Mouse (Mus musculus): ENCODE data around the gene Spsb4. TPM values are rescaled to one million over a fixed set of nuclear protein-coding genes. Genes with fewer than 3 reads are reported as not detected.
"Not testable (repeated sequence)": the region's sequence is repeated elsewhere in the genome, so short reads cannot be mapped to it uniquely, and the experiment has no call there.

Spsb4 gene
- polyA plus RNA-seq, 3 experiments from 2014 or later = 0.16 TPM; not detected in 2

GRCm38 (mm10) chr9:96948546-96948945 is 70.1 kb downstream of the Spsb4 start:
- no peak for ATAC-seq

DNA sequence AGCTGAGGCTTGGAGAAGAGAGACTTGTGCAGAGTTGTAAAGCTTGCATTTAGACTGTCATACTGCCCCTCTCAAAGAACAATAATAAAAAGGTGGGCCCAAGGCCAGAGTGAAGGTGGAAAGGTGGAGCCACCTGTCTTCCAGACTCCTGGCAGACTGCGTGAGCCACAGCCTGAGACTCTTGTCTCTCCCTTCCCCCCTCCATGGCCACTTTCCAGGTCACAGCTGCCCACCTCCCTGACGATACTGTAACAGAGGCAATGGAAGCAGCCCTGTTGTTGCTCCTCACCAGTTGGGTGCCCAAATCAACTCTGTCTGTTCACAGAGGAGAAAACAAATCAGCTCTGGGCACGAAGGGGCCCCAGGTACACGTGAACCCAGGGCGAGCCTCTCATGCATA is 71.5 kb downstream of the Spsb4 start:
- no peak for ATAC-seq

DNA sequence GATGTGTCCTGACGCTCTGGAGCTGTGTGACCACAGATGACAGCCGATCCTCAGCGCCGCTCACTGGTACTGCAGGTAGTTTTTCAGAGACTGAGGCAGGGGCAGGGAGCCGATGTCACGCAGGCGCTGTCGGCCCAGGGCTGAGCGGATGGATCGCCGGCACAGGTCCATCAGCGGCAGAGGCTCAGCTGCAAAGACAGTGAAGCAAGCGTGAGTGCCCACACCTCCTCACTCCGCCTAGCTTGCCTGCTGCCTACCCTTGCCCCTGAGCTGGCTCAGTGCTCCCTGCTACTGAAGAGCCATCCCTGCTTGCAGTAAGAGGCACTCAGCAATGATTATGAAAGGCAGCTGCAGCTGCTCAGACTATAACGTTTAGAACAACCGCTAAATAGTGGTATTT is 74.1 kb downstream of the Spsb4 start:
- ATAC-seq = no peak

DNA sequence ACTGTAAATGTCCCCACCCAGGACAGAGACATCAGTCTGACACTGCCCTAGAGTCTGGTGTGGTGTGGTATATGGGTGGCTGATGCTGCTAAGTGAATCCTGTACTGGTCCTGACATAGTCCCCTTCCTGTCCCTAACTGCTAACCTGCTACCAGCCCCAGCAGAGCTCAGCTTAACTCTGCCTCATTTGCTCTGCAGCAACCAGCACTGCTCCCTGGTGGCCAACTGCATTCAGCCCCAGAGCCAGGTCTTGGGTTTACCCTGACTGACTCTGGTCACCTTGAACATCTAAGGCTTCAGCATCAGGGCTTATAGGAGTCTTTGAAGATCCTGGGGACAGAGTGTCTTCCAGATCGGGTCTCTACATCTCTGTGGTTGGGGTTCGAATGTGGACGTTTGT is 75.7 kb downstream of the Spsb4 start:
- peak; percentile 87 for ATAC-seq

DNA sequence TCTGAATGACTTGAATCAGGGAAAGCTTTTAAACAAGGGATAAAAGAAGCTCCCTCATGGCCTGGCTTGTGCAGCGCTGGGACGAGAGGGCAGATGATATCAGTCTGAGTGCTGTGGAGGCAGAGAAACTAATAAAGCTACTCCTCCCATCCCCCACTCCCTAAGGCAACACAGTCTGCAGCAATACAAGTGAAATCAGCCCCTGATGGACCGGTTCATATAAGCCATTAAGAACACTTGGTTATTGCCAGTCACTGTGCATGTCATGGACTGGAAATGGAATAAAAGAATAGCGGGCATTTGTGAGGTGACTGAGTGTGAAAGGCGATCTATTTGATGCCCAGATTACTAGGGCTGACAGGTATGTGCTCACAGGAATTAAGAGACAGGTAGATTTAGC is 79.8 kb downstream of the Spsb4 start:
- ATAC-seq = no peak

DNA sequence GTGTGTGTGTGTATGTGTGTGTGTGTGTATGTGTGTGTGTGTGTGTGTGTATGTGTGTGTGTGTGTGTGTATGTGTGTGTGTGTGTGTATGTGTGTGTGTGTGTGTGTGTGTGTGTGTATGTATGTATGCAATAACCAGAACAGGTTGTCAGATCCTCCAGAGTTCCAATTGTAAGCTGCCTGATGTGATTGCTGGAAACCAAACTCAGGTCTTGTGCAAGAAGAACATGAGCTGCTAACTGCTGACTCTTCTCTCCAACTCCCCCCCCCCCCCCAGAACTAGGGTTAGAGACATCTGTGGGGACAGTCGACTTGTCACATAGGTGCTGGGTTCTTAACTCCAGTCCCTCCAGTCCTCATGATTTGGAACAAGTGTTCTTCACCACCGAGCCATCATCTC is 82.2 kb downstream of the Spsb4 start:
- ATAC-seq = not testable (repeated sequence)

GRCm38 (mm10) chr9:96935556-96936300 is 82.9 kb downstream of the Spsb4 start:
- ATAC-seq = peak; percentile 95

- no peak for ATAC-seq
These were observed 83.8 kb downstream of the Spsb4 start for GRCm38 (mm10) chr9:96934816-96935215.

GRCm38 (mm10) chr9:96932751-96933150 is 85.9 kb downstream of the Spsb4 start:
- no peak for ATAC-seq

DNA sequence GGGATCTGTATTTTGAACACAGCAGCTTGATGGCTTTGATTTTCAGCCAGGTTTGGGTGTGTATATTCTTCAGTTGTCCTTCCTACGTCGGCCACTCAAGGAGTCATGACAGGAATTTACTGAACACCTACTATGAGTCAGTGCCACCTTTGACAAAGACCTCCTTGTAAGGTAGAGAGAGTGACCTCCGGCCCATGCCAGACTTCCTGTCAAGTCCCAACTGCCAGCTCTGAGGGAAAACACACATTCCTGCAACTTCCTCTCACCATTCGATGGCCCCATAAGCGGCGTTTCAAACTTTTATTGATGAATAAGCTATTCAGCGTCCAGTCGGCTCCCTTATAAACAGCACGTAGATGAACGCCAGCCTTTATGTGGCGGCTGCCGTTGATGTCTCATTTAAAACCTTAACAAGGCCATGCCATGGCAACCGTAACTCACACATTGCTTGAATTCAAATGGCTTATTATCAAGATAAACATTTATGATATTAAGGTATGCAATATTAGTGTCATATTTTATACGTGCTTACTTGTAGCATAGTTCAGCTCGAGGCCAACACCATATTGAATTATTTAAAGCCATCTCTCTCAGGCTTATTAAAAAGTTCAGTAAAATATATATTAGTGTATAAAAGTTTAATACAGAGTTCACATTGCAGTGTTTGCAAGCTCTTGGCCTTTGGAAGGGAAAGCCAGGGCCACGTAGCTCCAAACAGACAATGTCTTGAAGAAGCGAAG is 94.9 kb downstream of the Spsb4 start:
- no peak for ATAC-seq

- ATAC-seq = no peak
These were observed 95.5 kb downstream of the Spsb4 start for GRCm38 (mm10) chr9:96923119-96923518.

DNA sequence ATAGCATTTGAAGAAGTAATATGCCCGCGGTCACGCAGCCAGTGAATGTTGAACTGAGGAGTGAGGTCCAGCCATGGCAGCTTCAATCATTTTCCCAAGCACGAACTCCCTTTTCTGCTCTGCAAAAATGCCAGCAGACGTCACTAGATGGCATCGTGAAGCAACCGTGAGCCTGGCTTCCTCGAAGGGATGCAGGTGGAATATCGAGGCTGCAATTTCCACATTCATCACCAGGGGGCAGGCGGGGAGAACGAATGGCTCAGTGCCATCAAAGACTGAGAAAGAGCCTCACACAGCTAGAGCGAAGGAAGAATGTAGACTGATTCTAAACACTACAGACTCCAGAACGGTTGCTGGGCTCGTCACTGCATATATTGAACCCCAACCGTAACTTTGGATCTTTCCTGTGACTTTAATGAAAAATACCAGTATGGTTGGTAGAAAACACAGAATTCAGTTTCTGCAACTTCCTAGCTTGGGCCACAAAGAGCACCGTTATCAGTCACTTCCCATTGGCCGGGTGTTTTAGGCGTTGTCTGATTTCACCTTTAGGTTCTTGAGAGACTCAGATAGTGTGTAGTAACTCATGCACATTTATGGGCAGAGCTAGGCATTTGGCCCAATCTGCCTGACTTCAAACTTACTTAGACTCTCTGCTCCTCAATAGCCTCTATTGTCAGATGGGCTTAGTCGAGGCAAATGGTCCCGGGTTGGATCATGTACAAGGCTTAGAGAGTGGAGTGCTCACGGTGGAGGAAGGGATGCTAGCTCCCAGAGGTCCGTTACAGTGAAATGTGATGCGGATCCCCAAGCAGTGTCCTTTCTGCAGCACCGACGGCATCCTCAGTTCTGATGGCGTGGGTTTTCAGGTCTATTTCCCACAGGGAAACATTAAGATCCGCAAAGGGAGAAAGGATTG is 101.8 kb downstream of the Spsb4 start:
- ATAC-seq = peak; percentile 98

DNA sequence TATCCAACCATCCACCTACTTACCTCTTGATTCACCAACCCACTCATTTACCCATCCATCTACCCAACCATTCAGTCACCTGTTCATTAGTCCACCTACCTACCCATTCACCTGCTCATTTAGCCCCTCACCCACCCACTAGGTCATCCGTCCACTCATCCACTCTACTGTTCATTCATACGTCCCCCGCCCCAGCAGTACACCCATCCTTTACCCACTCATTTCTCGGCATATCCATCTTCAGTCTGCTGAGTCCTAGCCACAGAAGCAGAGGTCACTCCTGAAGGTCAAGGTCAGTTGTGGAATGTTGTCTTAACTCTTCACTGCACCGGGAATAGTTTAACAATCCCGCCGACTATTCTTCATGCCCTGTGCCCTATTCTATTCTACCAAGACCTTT is 102.6 kb downstream of the Spsb4 start:
- no peak for ATAC-seq

DNA sequence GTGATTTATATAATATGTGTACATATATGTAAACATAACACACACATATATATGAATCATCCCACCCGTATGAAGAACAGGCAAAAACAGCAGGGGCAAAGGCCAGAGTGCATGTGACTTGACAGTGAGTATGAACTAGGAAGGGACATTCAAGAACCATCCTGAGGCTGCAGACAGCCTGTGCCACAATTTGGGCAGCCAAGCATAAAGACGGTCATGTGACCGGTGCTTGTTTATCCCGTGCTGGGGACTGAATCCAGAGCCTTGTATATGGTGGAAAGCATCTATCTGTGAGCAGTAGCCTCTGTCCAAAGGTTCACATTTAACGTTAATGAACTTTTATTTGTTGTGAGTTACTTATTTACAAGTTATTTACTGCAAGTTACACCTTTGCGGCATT is 103.8 kb downstream of the Spsb4 start:
- no peak for ATAC-seq

DNA sequence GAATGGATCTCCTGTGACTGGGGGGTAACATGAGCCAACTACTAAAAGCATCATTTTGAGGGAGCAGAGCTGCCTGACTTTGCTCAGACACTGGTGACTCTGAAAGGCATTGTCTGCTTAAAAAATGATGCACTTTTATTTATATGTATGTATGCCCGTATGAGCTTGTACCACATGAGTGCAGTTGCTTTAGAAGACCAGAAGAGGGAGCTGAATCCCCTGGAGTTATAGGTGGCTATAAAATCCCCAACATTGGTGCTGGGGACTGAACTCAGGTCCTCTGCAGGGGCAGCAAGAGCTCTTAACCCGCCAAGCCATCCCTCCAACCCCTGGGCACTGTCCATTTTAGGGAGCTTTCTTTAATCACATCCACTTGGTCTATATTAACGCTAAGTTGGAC is 104.6 kb downstream of the Spsb4 start:
- no peak for ATAC-seq

DNA sequence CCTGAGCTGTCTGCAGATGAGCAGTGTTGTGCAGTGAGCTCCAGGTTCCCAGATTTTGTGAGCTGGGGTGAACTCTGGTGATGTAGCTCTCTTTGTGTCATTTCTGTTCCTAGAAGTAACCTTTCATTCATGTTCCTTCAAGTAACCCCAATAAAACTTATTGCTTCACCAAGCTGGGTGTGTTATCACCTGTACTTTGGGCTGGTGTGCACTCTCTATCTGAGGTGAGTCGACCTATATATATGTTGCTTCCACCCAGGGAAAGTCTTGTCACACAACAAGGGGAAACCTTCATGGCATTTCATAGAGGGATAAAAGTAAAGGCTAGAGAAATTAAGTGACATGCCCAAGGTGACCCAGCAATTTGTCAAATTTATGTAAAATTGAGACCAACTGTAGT is 109.1 kb downstream of the Spsb4 start:
- ATAC-seq = no peak

DNA sequence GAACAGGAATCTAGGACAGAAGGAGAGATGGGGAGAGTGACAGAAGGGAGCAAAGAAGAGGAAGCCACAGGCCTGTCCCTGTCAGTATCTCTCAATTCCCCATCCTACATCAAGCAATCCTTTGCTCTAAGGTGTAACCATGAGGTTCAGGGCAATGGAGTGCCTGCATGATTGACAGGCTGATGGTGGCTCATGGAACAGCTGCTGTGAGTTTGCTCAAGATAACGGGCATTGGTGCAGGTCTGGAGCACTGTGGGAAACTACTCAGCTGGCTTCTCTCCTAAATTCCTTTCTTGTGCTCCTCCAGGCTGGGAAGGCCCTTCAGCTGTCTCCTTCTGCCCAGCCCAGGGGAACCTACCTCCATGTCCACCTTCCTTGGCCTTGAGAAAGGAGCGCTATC is 109.9 kb downstream of the Spsb4 start:
- ATAC-seq = no peak

GRCm38 (mm10) chr9:96904360-96905355 is 114.0 kb downstream of the Spsb4 start:
- ATAC-seq = no peak

DNA sequence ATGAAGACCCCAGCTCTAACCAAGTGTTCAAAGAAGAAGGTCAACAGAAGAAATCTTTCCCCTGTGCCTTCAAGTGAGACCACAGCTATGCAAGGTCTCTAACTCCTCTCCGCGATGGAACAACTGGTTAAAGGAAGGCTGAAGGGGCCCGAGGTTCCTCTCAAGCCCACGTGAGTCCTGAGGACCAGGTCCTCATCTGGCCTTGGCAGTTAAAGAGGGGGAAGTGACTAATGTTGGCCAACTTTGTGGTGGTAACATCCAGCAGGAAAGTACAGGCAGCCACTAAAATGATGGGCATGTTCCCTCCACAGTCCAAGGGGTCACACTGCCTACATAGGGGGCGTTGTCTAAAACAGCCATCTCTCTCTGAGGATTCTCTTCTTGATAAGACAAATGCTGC is 118.9 kb downstream of the Spsb4 start:
- no peak for ATAC-seq

DNA sequence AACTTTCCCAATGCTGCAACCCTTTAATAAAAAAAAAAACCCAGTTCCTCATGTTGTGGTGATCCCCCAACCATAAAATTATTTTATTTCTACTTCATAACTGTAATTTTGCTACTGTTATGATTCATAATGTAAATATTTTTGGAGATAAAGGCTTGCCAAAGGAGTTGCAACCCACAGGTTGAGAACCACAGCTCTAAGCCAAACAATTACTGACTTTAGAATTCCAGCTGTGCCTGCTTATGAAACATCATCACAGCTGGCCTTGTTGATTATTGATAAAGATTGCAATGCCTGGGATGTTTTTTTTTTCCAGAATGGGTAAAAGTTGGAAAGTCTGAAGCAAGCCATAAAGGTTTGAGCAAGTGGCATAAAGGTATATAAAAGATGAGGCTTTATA is 119.6 kb downstream of the Spsb4 start:
- ATAC-seq = no peak

GRCm38 (mm10) chr9:96896690-96897089 is 122.0 kb downstream of the Spsb4 start:
- ATAC-seq = no peak

DNA sequence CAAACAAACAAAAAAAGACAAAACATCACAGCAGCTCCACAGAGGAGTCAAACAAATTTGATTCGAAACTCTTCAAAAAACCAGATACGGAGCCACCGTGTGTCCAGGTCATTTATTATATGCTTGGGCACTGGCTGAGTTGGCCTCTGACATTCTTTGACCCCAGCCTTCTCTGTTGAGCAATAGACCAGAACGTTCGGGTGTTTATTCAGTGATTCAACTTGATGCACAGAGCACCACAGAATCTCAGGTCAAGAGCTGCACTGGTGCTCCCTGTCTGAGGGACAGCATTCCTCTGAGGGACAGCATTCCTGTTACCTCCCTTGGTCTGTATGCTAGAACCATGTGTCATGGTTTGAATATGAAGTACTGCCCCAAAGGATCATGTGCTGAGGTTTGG is 125.1 kb downstream of the Spsb4 start:
- ATAC-seq = no peak

Data from inflammation-experienced regulatory T-cells, adult 6 months (primary cell).